Mouse (Mus musculus) bone marrow macrophage, adult 2 months (primary cell): ENCODE results near the gene Mpv17.

Experiments
- CTCF ChIP-seq: IDR thresholded peaks from 2 replicates; pipeline ENCODE4 v1.5.1; 2012; ENCODE audit warnings: low read depth, mild to moderate bottlenecking, low read length, moderate library complexity
- POLR2A ChIP-seq: IDR thresholded peaks from 2 replicates; pipeline ENCODE4 v1.6.1; 2012; ENCODE audit warnings: mild to moderate bottlenecking, low read depth, low read length, borderline replicate concordance

DNA sequence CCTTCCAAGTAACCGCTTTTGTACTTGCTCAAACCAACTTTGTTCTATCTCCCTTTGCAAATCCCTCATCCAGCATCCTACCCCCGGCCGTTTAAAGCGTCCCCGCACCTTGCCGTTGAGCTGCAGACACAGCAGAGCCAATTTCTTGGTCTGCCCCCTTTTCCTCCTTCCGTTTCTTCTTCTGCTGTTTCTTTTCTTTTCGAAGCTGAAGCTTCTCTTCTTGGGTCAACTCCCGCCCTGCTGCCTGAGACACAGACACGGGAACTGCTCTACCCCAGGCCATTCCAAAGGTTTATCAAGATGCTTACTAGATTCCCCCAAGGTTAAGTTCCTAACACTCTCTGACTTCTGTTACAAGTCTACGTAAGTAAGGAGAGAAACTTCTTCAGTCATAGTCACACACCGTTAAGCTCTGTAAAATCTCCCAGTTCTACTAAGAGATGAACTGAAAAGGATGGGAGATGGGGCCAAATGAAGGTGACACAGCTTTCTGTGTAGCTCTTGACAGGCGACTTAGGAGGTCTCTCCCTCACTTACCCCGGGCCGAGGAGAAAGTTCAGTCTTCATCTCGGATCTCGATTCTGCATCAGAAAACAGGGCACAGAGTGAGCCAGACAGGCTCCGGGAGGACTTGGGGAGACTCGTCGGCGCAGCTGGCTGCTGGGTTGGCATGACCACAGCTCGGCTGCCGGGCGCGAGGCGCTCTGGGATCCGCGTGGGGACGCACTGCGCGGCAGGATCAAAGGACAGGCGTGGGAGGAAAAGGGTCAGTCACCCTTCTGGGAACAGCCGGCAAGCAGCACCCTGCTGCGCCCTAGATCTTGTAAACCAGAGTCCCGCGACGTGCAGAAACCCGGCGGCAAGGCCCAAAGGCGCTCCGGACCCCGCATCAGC, 38.2 kb upstream of the Mpv17 start:
- no peak; the same call in 1 of the 2 replicates for TF ChIP-seq CTCF
- no peak for TF ChIP-seq POLR2A
